Mouse (Mus musculus) neural tube, embryonic 11.5 days (tissue): ENCODE results near the gene Cfap161. TPM values are rescaled to one million over a fixed set of nuclear protein-coding genes. Genes with fewer than 3 reads are reported as not detected.

Experiments
- ATAC-seq: fragments of 200-750 bp; cut with Nextera tagmentation; 2 replicates; pipeline ENCODE4 v1.8.0; 2017; ENCODE audit warnings: moderate number of reproducible peaks, mild to moderate bottlenecking, moderate TSS enrichment, moderate library complexity; ENCODE audit not compliant: insufficient read depth, low FRiP score, low TSS enrichment
- DNase-seq: peaks from one replicate; pipeline ENCODE4 v3.0.0-alpha.2; 2015; ENCODE audit warnings: low spot score
- H3K27ac ChIP-seq: fragments of 300-500 bp; sonication (generic); 2 replicates; pipeline ENCODE4 v1.5.1; 2014; ENCODE audit warnings: low read depth, mild to moderate bottlenecking, low read length
- H3K27me3 ChIP-seq: fragments of 300-500 bp; sonication (generic); 2 replicates; pipeline ENCODE4 v1.6.1; 2014; ENCODE audit warnings: mild to moderate bottlenecking, low read length, mixed read lengths; ENCODE audit not compliant: control insufficient read depth, insufficient read depth
- H3K36me3 ChIP-seq: fragments of 300-500 bp; sonication (generic); 2 replicates; pipeline ENCODE4 v1.6.1; 2014; ENCODE audit warnings: mild to moderate bottlenecking, low read length, moderate library complexity, mixed read lengths; ENCODE audit not compliant: control insufficient read depth, insufficient read depth
- H3K4me1 ChIP-seq: fragments of 300-500 bp; sonication (generic); 2 replicates; pipeline ENCODE4 v1.6.1; 2014; ENCODE audit warnings: low read length, mixed read lengths; ENCODE audit not compliant: control insufficient read depth, insufficient read depth
- H3K4me2 ChIP-seq: fragments of 300-500 bp; sonication (generic); 2 replicates; pipeline ENCODE4 v1.6.1; 2014; ENCODE audit warnings: low read depth, mild to moderate bottlenecking, moderate library complexity
- H3K4me3 ChIP-seq: fragments of 300-500 bp; sonication (generic); 2 replicates; pipeline ENCODE4 v1.5.1; 2014; ENCODE audit warnings: low read depth, low read length
- H3K9ac ChIP-seq: fragments of 300-500 bp; sonication (generic); 2 replicates; pipeline ENCODE4 v1.6.1; 2014; ENCODE audit warnings: mild to moderate bottlenecking, low read length
- H3K9me3 ChIP-seq: fragments of 300-500 bp; sonication (generic); 2 replicates; pipeline ENCODE4 v1.6.1; 2016; ENCODE audit warnings: low read length; ENCODE audit not compliant: control insufficient read depth
- WGBS: fragments of 180-500 bp; shearing (Covaris S2); extraction: QIAGEN DNeasy Blood & Tissue Kit; methylation state at CpG from one replicate; pipeline ENCODE4 v1.1.7; 2014; 5-methylcytosine and 5-hydroxymethylcytosine counted together
- polyA plus RNA-seq: library from polyadenylated mRNA; unstranded; fragments of >200 nt; fragmentation: Nextera tagmentation; extraction: Ambion mirVana; gene quantifications from 2 replicates; pipeline ENCODE4 v1.2.1, GENCODE M21; 2014

The Cfap161 gene
- polyA plus RNA-seq, 1 experiment from 2014 or later: not detected

DNA sequence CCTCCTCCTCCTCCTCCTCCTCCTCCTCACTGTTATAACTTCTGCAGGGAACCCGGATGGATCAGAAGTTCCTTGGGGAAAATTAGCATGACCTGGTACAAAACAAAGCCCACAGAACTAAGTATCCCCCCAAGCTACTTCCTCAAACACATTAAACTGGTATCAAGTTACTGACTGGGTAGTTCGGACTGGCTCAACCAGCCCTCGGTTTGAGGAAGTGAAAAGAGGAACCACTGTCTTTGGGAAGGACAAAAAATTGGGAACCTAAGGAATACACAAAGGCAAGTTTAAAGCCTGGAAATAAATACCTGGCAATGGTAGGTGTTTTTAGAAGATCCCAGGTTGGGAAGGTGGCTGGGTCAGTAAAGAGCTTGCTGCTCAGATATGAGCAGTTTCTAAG, 15.0 kb upstream of the Cfap161 start:
- ATAC-seq: no peak
- H3K9ac ChIP-seq: no peak overlapping the region
- no peak overlapping the region for H3K4me3 ChIP-seq
- H3K36me3 ChIP-seq: no peaks in the 10 kb centered on the region
- no peak overlapping the region for H3K27ac ChIP-seq
- peaks cover 3% of the 10 kb centered on the region for H3K4me1 ChIP-seq
- no peaks in the 10 kb centered on the region for H3K9me3 ChIP-seq
- H3K27me3 ChIP-seq: no peaks in the 10 kb centered on the region
- DNase-seq: no peak
- 22% methylated on average over 3 of the region's 3 CpGs for WGBS
- H3K4me2 ChIP-seq: no peak overlapping the region

DNA sequence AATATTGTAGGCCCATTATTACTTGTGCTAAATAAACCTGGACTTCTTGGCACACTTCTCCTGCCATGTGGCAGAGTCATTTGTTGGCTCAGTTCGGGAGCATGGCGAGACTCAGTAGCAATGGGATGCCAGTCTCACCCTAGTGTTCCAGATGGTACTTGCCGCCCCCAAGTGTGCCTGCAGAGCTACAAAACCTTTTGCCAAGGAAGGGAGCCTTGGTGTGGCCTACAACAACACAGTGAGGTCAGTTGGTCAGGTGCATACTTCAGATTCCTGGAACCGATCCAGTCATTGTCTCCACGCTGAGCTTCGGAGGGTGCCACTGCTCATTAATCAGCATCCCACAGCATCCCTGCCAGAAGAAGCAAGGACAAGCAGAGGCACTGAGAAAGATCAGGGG, 14.4 kb upstream of the Cfap161 start:
- Histone ChIP-seq H3K27ac (no peak overlapping the region), H3K9ac (no peak overlapping the region), H3K9me3 (no peaks in the 10 kb centered on the region), H3K27me3 (no peaks in the 10 kb centered on the region), H3K4me3 (no peak overlapping the region), H3K4me2 (no peak overlapping the region), H3K36me3 (no peaks in the 10 kb centered on the region), H3K4me1 (peaks cover under 1% of the 10 kb centered on the region)
- peak; percentile 16 for DNase-seq
- no peak for ATAC-seq
- WGBS: 47% methylated on average over 6 of the region's 6 CpGs

DNA sequence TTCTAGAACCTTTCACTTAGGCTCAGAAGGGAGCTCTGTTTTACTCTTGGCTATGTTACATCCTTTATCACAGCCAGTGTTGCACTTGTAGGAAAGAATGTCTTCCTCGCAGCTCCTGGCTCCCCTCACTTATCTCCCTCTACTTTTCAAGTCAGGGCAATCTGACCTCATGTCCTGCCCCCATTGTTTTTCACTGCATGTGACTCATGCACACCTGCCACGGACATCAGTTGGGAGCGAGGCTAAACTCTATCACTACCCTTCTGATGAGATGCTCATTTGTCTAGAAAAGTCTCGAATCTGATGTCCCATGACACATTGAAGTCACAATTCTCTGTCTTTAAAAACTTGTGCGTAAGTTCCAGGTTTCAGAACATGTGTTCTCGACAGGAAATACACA, 12.3 kb upstream of the Cfap161 start:
- H3K4me2 ChIP-seq: no peak overlapping the region
- no peak overlapping the region for H3K9ac ChIP-seq
- H3K27ac ChIP-seq: no peak overlapping the region
- H3K9me3 ChIP-seq: no peaks in the 10 kb centered on the region
- 73% methylated on average over 6 of the region's 6 CpGs for WGBS
- no peak overlapping the region for H3K4me3 ChIP-seq
- ATAC-seq (no peak), DNase-seq (no peak)
- H3K27me3 ChIP-seq: no peaks in the 10 kb centered on the region
- no peaks in the 10 kb centered on the region for H3K36me3 ChIP-seq
- H3K4me1 ChIP-seq: no peaks in the 10 kb centered on the region; the same call in 1 of the 2 replicates

DNA sequence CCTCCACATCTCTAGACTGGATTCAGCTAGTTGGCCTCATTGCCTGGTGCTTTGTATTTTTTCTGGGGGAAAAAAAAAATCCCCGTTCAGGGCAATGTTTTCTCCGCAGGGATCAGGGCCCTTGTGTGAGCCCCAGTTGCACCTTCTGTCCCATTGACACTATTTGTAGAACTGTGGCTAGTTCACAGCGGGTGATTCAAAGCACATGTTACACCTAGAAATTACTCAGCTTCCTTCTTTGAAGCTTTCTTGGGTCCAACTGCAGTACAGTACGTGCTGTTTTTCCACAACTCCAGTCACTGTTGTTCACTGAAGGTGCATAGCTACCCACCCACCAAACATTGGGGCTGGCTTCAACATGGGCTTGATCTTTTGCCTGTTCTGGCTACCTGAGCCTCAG, 9.1 kb upstream of the Cfap161 start:
- Histone ChIP-seq H3K9me3 (no peaks in the 10 kb centered on the region), H3K4me1 (no peaks in the 10 kb centered on the region), H3K27me3 (no peaks in the 10 kb centered on the region), H3K36me3 (no peaks in the 10 kb centered on the region), H3K9ac (no peak overlapping the region), H3K4me2 (no peak overlapping the region), H3K27ac (no peak overlapping the region), H3K4me3 (no peak overlapping the region)
- DNase-seq (no peak), ATAC-seq (no peak)
- WGBS: 84% methylated on average over 4 of the region's 4 CpGs

DNA sequence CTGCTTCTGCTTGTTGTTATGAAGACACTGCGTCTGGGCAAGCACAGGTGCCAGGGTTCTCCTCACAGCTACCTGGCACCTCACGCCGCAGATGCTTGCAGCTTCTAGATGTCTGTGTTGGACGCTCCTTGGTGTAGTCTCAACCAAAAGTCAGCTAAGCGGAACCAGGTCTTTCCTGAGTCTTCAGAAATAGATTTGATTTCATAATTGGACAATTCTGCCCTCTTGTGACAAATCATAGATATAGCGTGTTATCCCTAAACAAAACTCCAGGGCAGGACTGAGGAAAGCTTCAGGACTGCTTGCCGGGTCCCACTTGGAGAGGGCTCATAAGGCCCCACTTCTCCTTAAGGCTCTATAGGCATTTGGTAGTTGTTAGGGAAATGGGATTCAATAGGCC, 7.8 kb upstream of the Cfap161 start:
- Histone ChIP-seq H3K4me1 (no peaks in the 10 kb centered on the region), H3K36me3 (no peaks in the 10 kb centered on the region), H3K4me3 (no peak overlapping the region), H3K9me3 (no peaks in the 10 kb centered on the region), H3K27me3 (no peaks in the 10 kb centered on the region), H3K4me2 (no peak overlapping the region), H3K27ac (no peak overlapping the region), H3K9ac (no peak overlapping the region)
- WGBS: 76% methylated on average over 7 of the region's 7 CpGs
- ATAC-seq (no peak), DNase-seq (peak; percentile 33)

DNA sequence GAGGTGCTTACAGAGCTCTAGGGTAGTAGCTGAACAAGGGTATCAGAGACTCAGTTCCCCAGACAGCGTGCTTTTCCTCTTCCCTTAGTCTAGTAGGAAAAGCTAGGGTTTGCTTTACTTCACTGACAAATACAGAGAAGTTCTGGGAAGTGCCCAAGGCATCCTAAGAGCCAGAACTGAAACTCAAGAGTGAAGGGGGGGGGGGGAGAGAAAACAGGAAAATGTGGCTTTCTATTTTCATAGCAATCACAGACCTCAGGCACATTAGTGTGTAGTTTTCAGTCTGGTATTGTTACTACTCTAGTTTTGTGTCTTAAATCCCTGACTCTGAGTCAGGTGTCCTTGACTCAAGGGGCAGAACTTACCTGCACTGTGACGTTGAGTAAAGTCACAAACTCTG, 7.3 kb upstream of the Cfap161 start:
- Histone ChIP-seq H3K4me2 (no peak overlapping the region), H3K4me3 (no peak overlapping the region), H3K27ac (no peak overlapping the region), H3K27me3 (no peaks in the 10 kb centered on the region), H3K36me3 (no peaks in the 10 kb centered on the region), H3K9me3 (no peaks in the 10 kb centered on the region), H3K9ac (no peak overlapping the region), H3K4me1 (no peaks in the 10 kb centered on the region)
- ATAC-seq (no peak), DNase-seq (no peak)
- WGBS: 84% methylated on average over 2 of the region's 2 CpGs

DNA sequence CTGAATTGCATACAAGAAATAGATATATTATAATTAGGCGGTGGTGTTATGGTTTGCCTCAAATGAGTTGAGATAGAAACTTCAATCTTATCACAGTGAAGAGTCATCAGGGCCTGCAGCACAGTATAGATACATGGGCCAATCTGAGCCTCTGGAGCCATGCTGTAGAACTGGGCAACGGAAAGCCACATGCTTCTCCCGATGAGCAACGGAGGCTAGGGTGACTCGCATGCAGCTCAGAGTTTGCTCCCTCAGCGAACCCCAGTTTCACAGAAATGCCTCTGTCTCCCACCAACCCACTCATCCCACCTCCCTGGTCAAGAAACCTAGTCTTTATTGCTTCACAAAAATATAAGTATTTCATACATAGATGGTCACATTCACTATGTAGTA, 6.8 kb upstream of the Cfap161 start:
- Histone ChIP-seq H3K27me3 (no peaks in the 10 kb centered on the region), H3K36me3 (no peaks in the 10 kb centered on the region), H3K4me3 (no peak overlapping the region), H3K9me3 (no peaks in the 10 kb centered on the region), H3K4me1 (no peaks in the 10 kb centered on the region), H3K4me2 (no peak overlapping the region), H3K9ac (no peak overlapping the region), H3K27ac (no peak overlapping the region)
- WGBS: 94% methylated on average over 6 of the region's 6 CpGs
- no peak for ATAC-seq
- DNase-seq: no peak

DNA sequence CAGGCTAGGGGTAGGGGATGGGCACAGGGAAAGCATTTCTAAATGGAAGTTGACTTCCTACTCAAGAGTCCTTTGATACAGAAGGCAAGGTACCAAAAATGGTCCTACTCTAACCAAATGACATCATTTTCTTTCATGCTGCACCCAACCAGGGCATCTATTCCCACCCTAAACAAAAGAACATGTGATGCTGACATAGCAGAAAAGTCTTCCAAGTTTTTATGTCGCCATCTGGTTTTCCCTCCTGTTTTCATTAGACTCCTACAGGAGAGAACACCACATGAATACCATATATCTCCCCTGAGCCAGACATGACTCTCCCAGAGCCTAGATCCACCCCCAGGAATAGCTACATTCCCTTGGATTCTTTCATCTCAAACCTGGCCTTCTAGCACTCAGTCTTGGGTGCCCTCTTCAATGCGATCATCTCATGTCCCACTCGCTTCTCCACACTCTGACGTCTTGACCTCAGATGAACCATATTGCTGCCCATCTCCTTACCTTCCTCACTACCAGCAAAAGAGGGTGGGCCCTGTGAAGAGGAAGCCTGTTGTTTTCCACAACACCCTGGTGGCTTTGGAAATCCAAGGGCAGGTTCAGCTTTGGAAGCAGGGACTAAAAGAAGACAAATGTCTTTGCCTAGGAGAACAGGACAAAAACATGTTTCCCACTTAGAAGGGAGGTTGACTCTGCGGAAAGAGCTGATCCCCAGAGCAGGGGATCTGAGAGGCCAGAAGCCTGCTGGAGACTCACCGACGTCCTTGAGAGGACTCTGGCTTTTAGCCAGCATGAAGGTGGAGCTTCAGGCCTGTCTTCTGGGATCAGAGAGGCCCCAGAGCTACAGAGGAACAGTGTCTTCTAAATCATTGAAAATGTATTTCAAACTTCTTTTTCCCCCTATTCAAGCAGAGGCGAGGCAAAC, 6.1 kb upstream of the Cfap161 start:
- no peak for DNase-seq
- Histone ChIP-seq H3K9ac (no peak overlapping the region), H3K36me3 (no peaks in the 10 kb centered on the region), H3K4me1 (no peaks in the 10 kb centered on the region), H3K27ac (no peak overlapping the region), H3K4me2 (no peak overlapping the region), H3K9me3 (no peaks in the 10 kb centered on the region), H3K27me3 (no peaks in the 10 kb centered on the region), H3K4me3 (no peak overlapping the region)
- ATAC-seq: no peak
- 85% methylated on average over 8 of the region's 8 CpGs for WGBS

DNA sequence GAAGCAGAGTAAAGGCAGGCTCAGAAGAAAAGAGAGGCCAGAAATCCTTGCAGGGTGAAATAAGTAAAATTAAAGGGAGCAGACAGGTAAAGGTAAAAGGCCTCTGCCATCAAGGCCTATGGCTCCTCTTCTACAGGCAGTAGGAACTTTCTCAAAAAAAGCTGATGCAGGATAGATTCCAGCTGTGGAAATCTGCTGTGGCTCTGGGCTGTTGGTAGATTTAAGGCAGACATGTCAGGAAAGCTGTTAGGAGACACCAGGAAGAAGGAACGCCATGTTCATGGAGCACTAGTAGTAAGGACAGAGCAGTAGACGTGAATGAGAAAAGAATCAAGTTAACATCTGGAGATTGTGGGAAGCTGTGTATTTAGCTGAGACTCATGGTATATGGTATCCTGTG, 5.4 kb upstream of the Cfap161 start:
- Histone ChIP-seq H3K36me3 (no peaks in the 10 kb centered on the region), H3K4me3 (no peak overlapping the region), H3K27me3 (no peaks in the 10 kb centered on the region), H3K9ac (no peak overlapping the region), H3K4me2 (no peak overlapping the region), H3K9me3 (no peaks in the 10 kb centered on the region), H3K4me1 (no peaks in the 10 kb centered on the region), H3K27ac (no peak overlapping the region)
- WGBS: 89% methylated on average over 2 of the region's 2 CpGs
- DNase-seq: no peak
- no peak for ATAC-seq
